Mouse (Mus musculus) cerebellum, adult 11-12 months (tissue): ENCODE data around the gene Dgkz.

Source experiments
- DNase-seq: peaks from one replicate; pipeline ENCODE4 v3.0.0; 2022

Dgkz gene

DNA sequence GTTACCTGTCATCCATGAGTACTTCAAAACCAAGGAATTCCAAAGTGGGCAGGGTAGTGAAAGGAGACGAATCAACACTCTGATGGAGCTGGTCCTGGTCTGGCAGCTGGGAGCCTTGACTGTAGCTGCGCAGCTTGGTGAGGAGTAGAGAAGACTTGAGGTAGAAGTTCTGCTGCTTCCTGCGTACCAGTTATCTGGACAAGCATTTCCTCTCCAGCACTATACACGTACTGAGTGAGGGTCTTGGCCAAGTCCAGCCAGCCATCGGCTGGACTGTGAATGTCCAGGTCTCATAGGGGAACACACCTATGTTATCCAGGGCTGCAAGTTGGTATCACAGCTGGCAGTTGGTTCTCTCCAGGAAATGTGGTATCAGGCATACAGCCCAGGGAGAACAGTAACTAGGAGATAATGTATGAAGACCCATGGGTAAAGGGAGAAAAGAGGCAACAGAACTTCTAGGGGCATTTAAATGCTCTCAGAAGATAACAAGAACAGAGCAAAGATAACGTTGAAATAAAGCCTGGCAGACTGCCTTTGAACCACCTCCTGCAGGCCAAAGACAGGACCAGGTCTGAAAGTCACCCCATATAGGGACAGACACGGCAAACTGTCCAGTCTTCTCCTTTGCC is 59.2 kb downstream of the Dgkz start:
- no peak for DNase-seq

DNA sequence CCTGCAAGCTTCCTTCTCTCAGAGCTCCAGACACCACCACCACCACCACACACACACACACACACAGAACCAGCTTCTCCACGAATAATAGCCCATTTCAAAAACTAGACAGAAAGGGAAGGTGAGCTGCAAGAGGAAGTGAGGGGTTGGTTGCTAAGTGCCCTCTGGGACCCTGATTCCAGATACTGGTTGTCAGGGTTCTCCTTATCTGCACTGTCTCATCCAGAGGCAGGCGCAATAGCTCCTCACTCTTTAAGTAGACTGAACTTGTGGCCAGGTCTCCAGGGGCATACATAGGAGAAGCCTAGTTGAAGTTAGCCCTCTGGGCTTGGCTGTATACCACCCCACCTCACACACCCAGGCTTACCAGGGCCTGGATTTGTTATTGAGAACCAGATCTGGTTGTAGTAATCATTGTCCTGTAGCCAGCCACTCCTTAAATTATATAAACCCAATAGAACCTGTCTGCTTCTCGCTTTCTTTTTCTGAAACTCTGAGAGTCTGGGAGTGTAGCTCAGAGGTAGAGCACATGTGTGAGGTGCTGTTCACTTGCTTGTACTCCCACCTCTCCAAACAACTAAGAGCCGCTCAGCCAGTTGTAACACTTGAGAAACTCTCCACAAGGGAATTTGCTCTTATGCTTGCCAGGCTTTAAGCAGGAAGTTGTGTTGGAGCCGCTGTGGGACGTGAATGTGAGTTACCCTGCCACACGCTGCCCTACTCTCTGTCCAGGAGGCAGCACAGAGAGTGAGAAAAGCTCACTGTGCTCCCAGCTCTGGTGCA is 62.1 kb downstream of the Dgkz start:
- DNase-seq, result no peak

DNA sequence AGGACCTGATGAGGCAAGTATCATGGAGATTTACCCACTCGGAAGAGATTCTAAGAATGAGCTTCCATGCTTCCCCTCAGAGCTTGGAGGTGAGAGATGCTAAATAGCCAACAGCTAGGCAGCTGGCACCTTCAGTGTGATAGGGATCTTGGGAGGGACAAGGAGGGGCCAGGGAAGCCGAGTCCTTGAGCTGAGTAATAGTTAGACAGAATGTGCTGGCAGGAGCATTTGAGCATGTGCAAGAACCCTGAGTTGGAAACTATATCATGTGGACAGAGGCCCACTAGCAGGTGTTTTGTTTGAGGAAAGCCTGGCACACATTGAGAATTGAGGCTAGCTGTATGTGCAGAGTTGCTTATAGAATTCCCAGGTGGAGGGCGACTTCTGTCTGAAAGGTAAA is 63.0 kb downstream of the Dgkz start:
- DNase-seq, result no peak

DNA sequence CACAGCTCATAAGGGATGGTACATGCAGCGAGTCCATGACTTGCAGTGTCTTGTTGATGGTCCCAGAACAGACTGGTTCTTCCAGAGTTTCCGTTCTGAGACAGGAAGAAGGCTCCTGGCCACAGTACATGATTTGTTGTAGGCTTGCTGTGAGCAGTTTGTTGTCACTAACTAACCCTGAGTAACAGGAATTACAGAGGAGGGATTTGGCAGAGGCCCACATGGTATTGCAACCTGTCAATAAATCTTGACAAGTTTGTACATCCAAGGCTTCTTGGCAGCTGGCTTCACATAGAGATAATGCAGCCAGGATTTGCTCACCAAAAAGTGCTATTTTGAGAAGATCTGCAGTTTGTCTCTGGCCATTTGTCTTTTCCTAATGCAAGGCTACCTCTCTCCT is 69.5 kb downstream of the Dgkz start:
- DNase-seq, result no peak

DNA sequence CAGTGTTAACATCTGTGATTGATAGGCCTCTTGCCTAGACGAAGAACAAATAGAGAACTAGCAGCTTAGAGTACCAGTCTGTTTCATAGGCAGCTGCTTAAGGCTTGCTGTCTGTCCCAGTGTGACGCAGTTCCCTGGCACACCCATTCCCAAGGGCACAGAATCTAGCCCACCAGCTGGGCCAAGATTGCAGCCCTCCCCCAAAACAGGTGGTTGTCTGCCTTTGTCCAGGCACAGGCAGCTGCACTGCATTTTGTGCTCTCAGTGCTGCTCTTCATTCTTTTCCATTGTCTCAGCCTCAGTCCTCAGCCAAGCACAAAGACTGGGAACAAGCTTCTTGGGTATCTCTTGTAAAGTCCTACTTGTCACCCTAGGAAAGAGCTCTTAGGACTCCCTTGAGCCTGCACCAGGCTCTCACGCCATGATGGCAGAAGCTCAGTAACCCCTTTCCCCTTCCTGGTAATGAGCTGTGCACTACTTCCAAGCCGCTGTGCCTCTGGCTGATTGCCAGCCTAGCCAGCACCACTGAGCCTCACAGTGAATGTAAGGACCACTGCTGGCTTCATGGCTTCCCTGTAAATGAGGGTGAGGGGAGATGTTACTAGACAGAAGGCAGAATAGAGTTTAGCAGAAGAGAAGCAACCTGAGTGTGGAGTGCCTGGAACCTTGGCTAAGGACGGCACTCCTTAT is 70.9 kb downstream of the Dgkz start:
- DNase-seq, result no peak

DNA sequence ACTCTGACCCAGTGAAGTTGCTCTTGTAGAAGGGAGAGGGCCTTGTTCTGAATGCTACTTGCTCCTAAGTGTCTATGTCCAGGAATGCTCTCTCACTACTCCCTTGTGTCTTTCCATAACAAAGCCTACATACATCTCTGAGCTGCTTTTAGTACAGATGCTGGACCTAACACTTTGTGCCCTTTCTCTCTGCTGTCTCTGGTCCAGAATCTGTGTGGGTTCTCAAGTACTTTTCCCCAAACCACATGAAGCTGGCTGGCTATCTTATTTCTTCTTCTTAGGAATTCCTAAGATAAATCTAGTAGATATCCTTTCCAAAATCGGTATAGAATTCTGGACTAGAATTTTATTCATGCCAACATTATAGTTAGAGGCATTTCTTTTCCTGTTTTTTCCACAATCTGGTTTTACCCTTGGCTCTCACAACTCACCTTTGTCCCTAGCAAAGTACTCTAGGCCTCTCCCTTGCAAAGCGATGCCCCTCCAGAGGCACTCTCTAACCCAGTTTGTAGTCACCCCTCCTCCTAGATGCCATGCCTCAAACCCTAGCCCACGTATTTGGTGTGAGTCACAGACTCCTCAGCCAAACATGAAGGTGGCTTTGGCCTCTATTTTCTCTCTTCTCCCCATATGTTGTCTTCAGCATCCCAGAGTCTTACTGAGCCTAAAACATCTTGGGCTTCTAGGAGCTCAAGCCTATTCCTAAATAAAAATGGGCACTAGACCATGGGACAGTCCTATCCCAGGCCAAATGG is 72.3 kb downstream of the Dgkz start:
- DNase-seq, result no peak

DNA sequence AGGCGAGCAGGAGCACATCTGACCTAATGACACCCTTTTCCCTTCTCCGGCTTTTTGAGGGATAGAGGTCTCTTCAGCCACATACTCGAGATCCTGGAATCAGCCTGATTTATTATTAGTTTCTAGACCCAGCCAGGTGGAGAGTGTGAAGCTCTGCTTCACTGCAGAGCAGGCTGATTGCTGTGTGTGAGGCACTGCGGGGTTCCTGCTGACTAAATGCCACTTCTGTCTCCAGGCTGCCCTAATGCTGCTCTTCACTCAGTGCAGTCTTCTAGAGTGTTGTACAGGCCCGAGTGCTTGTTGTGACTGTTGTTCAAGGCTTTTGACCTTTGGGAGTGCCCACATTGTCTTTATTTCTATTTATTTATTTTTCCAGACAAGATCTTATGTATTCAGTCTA is 73.3 kb downstream of the Dgkz start:
- peak; percentile 59 for DNase-seq

DNA sequence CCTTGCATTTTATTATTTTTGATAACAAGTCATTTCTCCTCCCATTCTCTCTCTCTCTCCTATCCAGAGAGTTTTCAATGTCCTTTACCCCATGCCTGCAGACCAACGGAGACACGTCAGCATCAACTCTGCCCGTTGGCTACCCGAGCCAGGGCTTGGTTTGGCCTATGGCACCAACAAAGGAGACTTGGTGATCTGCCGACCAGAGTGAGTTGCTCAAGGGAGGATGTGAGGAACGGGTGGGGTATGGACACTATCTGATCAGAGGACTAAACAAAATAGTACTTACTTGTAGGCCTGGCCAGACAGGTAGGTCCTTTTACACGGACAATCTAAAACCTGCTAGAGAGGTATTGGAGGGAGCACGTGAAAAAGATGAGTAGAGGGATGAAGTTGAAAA is 75.2 kb downstream of the Dgkz start:
- no peak for DNase-seq

DNA sequence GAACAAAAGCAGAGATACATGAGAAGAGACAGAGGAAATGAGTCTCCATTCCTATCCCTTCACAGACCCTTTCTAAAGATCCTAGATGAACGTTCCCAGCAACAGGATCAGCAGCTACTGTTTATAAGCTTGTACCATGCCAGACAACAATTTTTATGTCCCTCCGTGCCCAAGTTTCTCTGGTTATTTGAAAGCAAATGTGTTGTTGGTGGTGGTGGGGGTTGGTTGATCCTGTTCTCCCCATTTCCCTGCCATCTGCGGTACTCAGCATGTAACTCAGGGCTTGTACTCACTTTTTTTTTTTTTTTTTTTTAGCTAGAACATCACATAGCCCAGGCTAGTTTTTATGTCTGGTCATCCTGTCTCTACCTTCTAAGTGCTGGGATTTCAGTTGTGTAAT is 76.5 kb downstream of the Dgkz start:
- no peak for DNase-seq

DNA sequence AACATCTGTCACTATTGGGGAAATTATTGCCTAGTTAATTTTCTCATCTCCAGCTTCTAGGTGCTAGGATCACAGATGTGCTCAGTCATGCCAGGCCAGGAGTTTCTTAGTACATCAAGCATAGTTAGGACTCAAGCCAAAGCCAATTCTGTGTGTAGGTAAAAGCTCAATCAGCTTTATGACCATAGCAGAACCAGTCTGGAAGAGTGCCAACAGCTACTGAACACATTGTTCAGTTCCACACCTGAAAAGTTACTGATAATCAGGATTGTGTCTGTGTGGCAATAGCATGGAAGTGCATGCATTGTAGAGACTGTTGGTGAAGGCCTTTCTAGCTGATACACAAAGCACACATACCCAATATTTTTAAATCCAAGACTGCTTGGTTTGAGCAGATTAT is 77.7 kb downstream of the Dgkz start:
- DNase-seq, result no peak

DNA sequence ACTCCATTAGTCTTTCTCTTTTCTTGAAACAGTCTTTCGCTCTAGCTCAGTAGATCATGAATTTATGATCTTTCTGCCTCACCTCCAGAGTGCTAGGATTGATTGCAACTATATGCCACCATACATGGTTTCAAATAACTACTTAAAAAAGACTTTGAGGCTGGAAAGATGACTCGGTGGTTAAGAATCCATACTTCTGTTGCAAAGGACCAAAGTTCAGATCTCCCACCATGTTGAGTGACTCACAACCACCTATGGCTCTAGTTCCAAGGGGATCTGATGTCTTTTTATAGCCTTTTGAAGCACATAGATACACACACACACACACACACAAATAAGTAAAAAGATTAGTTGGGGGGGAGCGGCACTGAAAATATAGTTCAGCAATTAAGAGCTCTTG is 80.3 kb downstream of the Dgkz start:
- no peak for DNase-seq

DNA sequence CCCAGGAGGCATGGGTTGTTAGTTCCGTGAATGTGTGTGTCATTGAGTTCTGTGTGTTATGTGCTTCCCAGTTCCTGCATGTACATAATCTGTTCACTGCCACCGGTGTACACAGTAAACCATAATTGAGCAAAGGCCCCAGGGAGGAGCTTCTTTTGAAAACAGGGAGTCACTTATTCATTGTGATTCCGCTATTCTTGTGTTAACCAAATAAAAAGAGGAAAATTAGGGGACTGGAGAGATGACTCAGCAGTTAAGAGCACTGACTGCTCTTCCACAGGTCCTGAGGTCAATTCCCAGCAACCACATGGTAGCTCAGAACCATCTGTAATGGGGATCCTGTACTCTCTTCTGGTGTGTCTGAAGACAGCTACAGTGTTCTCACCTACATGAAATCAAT is 80.9 kb downstream of the Dgkz start:
- DNase-seq, result no peak

DNA sequence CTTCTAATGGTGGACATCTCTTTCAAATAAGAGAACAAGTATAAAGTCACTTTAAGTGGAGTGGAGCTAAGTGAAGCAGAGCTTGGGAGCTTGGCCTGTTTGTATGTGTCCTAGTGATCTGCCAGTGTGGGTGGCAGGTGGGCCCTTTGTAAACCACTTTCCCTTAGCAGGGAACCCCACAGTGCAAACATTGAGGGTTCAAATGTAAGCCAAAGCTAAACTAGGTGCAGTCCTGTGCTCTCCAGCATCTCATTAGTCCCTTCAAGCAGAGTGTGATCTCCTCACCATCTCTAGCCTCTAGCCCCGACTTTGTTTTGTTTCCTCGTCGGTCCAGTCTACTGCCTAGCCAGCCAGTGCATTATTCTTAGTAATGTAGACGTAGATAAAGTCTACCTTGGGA is 91.0 kb downstream of the Dgkz start:
- DNase-seq, result no peak

DNA sequence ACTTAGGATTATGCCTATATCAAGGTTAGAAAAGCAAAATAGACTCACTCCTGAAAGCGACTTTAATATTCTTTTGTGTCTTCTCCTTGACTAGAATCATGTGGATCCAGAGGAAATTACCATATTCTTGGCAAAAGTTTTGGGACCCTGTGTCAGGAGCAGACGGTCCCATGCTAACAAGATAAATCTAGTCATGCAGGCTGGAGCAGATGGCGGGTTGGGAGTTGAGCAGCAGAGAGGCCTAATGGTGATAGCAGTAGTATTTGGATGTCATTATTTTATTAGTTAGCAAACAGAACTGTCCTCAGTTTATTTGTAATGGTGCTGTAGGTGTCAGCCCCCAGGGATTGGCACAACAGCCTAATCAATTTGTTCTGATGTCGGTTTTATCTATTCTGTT is 91.7 kb downstream of the Dgkz start:
- peak; percentile 37 for DNase-seq
